Mouse (Mus musculus) lung, postnatal 0 days (tissue): ENCODE measurements at regions not wholly inside any gene's neighbourhood (a gene's known extent, or its start where the extent isn't known, plus 50 kb on each side); places are given as distances from the start of the nearest gene placed in this dataset.

Experiments used
- ATAC-seq: fragments of 200-750 bp; cut with Nextera tagmentation; 2 replicates; pipeline ENCODE4 v1.8.0; 2017; ENCODE audit warnings: moderate library complexity
- DNase-seq: peaks from one replicate; pipeline ENCODE4 v3.0.0-alpha.2; 2016; ENCODE audit warnings: low spot score
- H3K27ac ChIP-seq: fragments of 300-500 bp; sonication (generic); 2 replicates; pipeline ENCODE4 v1.5.1; 2014; ENCODE audit warnings: antibody characterized with exemption, mild to moderate bottlenecking, low read length, mixed read lengths
- H3K27me3 ChIP-seq: fragments of 300-500 bp; sonication (generic); replicated peaks from 2 replicates; pipeline ENCODE4 v1.6.1; 2014; ENCODE audit warnings: low read length, mixed read lengths; ENCODE audit not compliant: insufficient read depth
- H3K36me3 ChIP-seq: fragments of 300-500 bp; sonication (generic); 2 replicates; pipeline ENCODE4 v1.6.1; 2014; ENCODE audit warnings: low read length, mixed read lengths; ENCODE audit not compliant: insufficient read depth
- H3K4me1 ChIP-seq: fragments of 300-500 bp; sonication (generic); 2 replicates; pipeline ENCODE4 v1.6.1; 2014; ENCODE audit warnings: antibody characterized with exemption, low read depth, low read length, mixed read lengths; ENCODE audit not compliant: insufficient read depth
- H3K4me2 ChIP-seq: fragments of 300-500 bp; sonication (generic); replicated peaks from 2 replicates; pipeline ENCODE4 v1.6.1; 2014; ENCODE audit warnings: low read depth, mild to moderate bottlenecking, low read length, moderate library complexity, mixed read lengths
- H3K4me3 ChIP-seq: fragments of 300-500 bp; sonication (generic); 2 replicates; pipeline ENCODE4 v1.5.1; 2014; ENCODE audit warnings: low read depth, low read length
- H3K9ac ChIP-seq: fragments of 300-500 bp; sonication (generic); replicated peaks from 2 replicates; pipeline ENCODE4 v1.6.1; 2014; ENCODE audit warnings: low read depth, mild to moderate bottlenecking
- H3K9me3 ChIP-seq: fragments of 300-500 bp; sonication (generic); 2 replicates; pipeline ENCODE4 v1.6.1; 2016; ENCODE audit warnings: low read length, mixed read lengths
- CTCF ChIP-seq: IDR thresholded peaks from 2 replicates; pipeline ENCODE4 v1.5.1; 2016; ENCODE audit warnings: antibody characterized with exemption, mild to moderate bottlenecking
- EP300 ChIP-seq: IDR thresholded peaks from 2 replicates; pipeline ENCODE4 v1.6.1; 2016; ENCODE audit warnings: antibody characterized with exemption, mild to moderate bottlenecking, control low read depth
- WGBS: fragments of 180-500 bp; shearing (Covaris S2); extraction: QIAGEN DNeasy Blood & Tissue Kit; methylation state at CpG from one replicate; pipeline ENCODE4 v1.1.7; 2014; 5-methylcytosine and 5-hydroxymethylcytosine counted together

DNA sequence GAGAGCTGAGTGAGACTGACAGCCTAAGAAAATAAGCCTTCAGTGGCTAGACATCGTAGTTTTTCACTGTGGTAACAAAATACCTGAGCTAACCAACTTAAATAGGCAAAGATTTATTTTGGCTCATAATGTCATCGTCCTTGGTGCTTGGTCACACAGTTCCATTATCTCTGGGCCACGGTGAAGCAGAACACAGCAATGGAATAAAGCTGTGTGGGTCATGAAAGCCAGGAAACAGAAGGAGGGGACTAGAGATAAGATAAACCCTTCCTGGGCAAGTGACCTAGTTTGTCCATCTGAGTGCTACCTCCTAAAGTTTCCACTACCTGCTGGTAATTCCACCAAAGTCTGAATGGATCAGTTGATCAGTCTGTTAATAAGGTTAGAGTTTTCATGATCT lies 134.8 kb upstream of the Gm5129 start:
- Histone ChIP-seq H3K4me3 (no peak overlapping the region), H3K9me3 (no peaks in the 10 kb centered on the region), H3K4me1 (no peaks in the 10 kb centered on the region), H3K36me3 (no peaks in the 10 kb centered on the region), H3K27ac (no peak overlapping the region), H3K9ac (no peak overlapping the region), H3K4me2 (no peak overlapping the region), H3K27me3 (no peaks in the 10 kb centered on the region)
- ATAC-seq (no peak), DNase-seq (no peak)
- TF ChIP-seq CTCF, result no peak
- TF ChIP-seq EP300, result no peak
- 41% methylated on average over 3 of the region's 3 CpGs for WGBS

- Histone ChIP-seq H3K27ac (no peak overlapping the region), H3K4me1 (no peaks in the 10 kb centered on the region), H3K9ac (no peak overlapping the region), H3K4me3 (no peak overlapping the region), H3K36me3 (no peaks in the 10 kb centered on the region), H3K4me2 (no peak overlapping the region), H3K9me3 (no peaks in the 10 kb centered on the region), H3K27me3 (no peaks in the 10 kb centered on the region)
- whole genome bisulfite sequencing, result 33% methylated on average over 1 of the region's 1 CpGs
- TF ChIP-seq CTCF (no peak), EP300 (no peak)
- DNase-seq (no peak), ATAC-seq (no peak)
These were observed 137.5 kb upstream of the Il6 start for GRCm38 (mm10) chr5:29875451-29875850.

- ATAC-seq (no peak), DNase-seq (no peak)
- TF ChIP-seq EP300 (no peak), CTCF (no peak)
- no peaks in the 10 kb centered on the region for H3K27me3 ChIP-seq
- 46% methylated on average over 4 of the region's 4 CpGs for WGBS
- H3K36me3 ChIP-seq, result no peaks in the 10 kb centered on the region
- no peak overlapping the region for H3K4me3 ChIP-seq
- no peak overlapping the region for H3K9ac ChIP-seq
- no peaks in the 10 kb centered on the region for H3K4me1 ChIP-seq
- H3K9me3 ChIP-seq, result no peaks in the 10 kb centered on the region
- H3K27ac ChIP-seq, result no peak overlapping the region
- no peak overlapping the region for H3K4me2 ChIP-seq
These were observed 125.6 kb upstream of the Il6 start for GRCm38 (mm10) chr5:29887267-29887841.

- Histone ChIP-seq H3K4me1 (no peaks in the 10 kb centered on the region), H3K9ac (no peak overlapping the region), H3K36me3 (no peaks in the 10 kb centered on the region), H3K27me3 (no peaks in the 10 kb centered on the region), H3K27ac (no peak overlapping the region), H3K4me2 (no peak overlapping the region), H3K4me3 (no peak overlapping the region), H3K9me3 (no peaks in the 10 kb centered on the region)
- TF ChIP-seq EP300 (no peak), CTCF (no peak)
- 54% methylated on average over 2 of the region's 2 CpGs for WGBS
- ATAC-seq (no peak), DNase-seq (no peak)
These were observed 120.6 kb upstream of the Il6 start for GRCm38 (mm10) chr5:29892344-29892743.

DNA sequence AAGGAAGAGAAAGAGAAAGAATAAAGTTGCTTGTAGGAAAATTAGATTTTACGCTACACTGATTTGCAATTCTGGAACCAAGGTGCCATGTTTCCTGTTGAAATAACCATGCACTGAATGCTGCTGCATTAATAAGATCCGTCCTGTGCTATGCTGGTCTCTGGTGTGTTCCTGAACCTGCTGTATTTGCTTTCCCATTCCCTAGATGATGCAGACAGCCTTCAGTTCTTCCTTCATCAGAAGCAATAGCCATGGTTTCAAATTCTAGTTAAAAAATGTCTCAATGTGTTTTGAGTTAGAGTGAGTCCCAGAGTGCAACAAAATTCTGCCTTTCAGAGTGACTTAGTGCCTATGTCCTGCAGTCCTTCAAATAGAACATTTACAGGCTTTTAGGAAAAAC lies 120.1 kb upstream of the Il6 start:
- ATAC-seq (no peak), DNase-seq (no peak)
- Histone ChIP-seq H3K9ac (no peak overlapping the region), H3K4me2 (no peak overlapping the region), H3K4me1 (no peaks in the 10 kb centered on the region), H3K9me3 (no peaks in the 10 kb centered on the region), H3K27me3 (no peaks in the 10 kb centered on the region), H3K27ac (no peak overlapping the region), H3K4me3 (no peak overlapping the region), H3K36me3 (no peaks in the 10 kb centered on the region)
- TF ChIP-seq EP300 (no peak), CTCF (no peak)
- 82% methylated on average over 2 of the region's 2 CpGs for WGBS

GRCm38 (mm10) chr5:29893829-29894228 lies 119.1 kb upstream of the Il6 start:
- no peaks in the 10 kb centered on the region for H3K9me3 ChIP-seq
- WGBS, result 18% methylated on average over 5 of the region's 5 CpGs
- DNase-seq, result no peak

More at GRCm38 (mm10) chr5:29893829-29894228, 119.1 kb upstream of the Il6 start:
- Histone ChIP-seq H3K27ac (no peak overlapping the region), H3K36me3 (no peaks in the 10 kb centered on the region), H3K4me1 (no peaks in the 10 kb centered on the region), H3K4me3 (no peak overlapping the region), H3K9ac (no peak overlapping the region), H3K4me2 (no peak overlapping the region), H3K27me3 (no peaks in the 10 kb centered on the region)
- no peak for ATAC-seq
- TF ChIP-seq CTCF (no peak), EP300 (no peak)
